Mouse (Mus musculus): ENCODE results near the gene Tor1aip1. TPM values are rescaled to one million over a fixed set of nuclear protein-coding genes. Genes with fewer than 3 reads are reported as not detected.

Gene Tor1aip1
- 37.6 and 41.3 TPM in 2 replicates for polyA plus RNA-seq (2016; fragmentation: Nextera tagmentation; extraction: Ambion mirVana)

GRCm38 (mm10) chr1:156035930-156036737 is at the start of gene Tor1aip1:
Gene Tor1aip1, minus strand, starts transcription at chr1:156036480.
- H3K36me3 ChIP-seq, result peaks cover 22% of the 10 kb centered on the region
- H3K9me3 ChIP-seq, result no peaks in the 10 kb centered on the region
- H3K4me3 ChIP-seq, result peak within 1 kb of the TSS; percentile 79
- ATAC-seq (ENCODE audit: low FRiP score, low read depth), result peak; percentile 92
- peak within 1 kb of the TSS; percentile 88 for H3K9ac ChIP-seq (replicated peaks)
- peaks cover 10% of the 10 kb centered on the region for H3K4me1 ChIP-seq
- peak within 1 kb of the TSS; percentile 70 for H3K4me2 ChIP-seq (replicated peaks)
- under 1% methylated on average over 59 of the region's 59 CpGs for WGBS
- H3K27ac ChIP-seq (replicated peaks), result peak within 1 kb of the TSS; percentile 98
- H3K27me3 ChIP-seq, result no peaks in the 10 kb centered on the region

GRCm38 (mm10) chr1:156085770-156086169 is 49.5 kb upstream of the Tor1aip1 start:
- WGBS, result 58% methylated on average over 5 of the region's 5 CpGs
- H3K4me2 ChIP-seq (replicated peaks), result no peak overlapping the region
- ATAC-seq (ENCODE audit: low FRiP score, low read depth), result peak; percentile 42; the same call in 1 of the 2 replicates

GRCm38 (mm10) chr1:156084603-156085002 is 48.3 kb upstream of the Tor1aip1 start:
- no peaks in the 10 kb centered on the region for H3K4me1 ChIP-seq
- 64% methylated on average over 3 of the region's 3 CpGs for WGBS
- no peak overlapping the region for H3K4me2 ChIP-seq (replicated peaks)
- H3K9me3 ChIP-seq, result no peaks in the 10 kb centered on the region
- no peak overlapping the region for H3K27ac ChIP-seq (replicated peaks)
- no peak overlapping the region for H3K4me3 ChIP-seq
- 0 out of 2 replicates have a peak, but pooled peaks cover 8% of the 10 kb centered on the region for H3K27me3 ChIP-seq
- H3K9ac ChIP-seq (replicated peaks), result no peak overlapping the region
- no peaks in the 10 kb centered on the region for H3K36me3 ChIP-seq
- ATAC-seq (ENCODE audit: low FRiP score, low read depth), result no peak

More at GRCm38 (mm10) chr1:156085770-156086169, 49.5 kb upstream of the Tor1aip1 start:
- H3K9ac ChIP-seq (replicated peaks), result no peak overlapping the region
- no peak overlapping the region for H3K27ac ChIP-seq (replicated peaks)
- H3K27me3 ChIP-seq, result 0 out of 2 replicates have a peak, but pooled peaks cover 8% of the 10 kb centered on the region
- no peaks in the 10 kb centered on the region for H3K36me3 ChIP-seq
- 0 out of 2 replicates have a peak, but pooled peaks cover 7% of the 10 kb centered on the region for H3K4me1 ChIP-seq
- no peak overlapping the region for H3K4me3 ChIP-seq
- H3K9me3 ChIP-seq, result no peaks in the 10 kb centered on the region

GRCm38 (mm10) chr1:156077655-156078054 is 41.4 kb upstream of the Tor1aip1 start:
- Histone ChIP-seq H3K36me3 (no peaks in the 10 kb centered on the region), H3K4me1 (peaks cover 6% of the 10 kb centered on the region), H3K27me3 (no peaks in the 10 kb centered on the region), H3K4me3 (no peak overlapping the region), H3K9ac (replicated peaks) (no peak overlapping the region), H3K4me2 (replicated peaks) (no peak overlapping the region), H3K9me3 (no peaks in the 10 kb centered on the region), H3K27ac (replicated peaks) (no peak overlapping the region)
- 60% methylated on average over 3 of the region's 3 CpGs for WGBS
- no peak for ATAC-seq (ENCODE audit: low FRiP score, low read depth)

GRCm38 (mm10) chr1:156076474-156076873 is 40.2 kb upstream of the Tor1aip1 start:
- no peak overlapping the region for H3K4me3 ChIP-seq
- H3K9me3 ChIP-seq, result no peaks in the 10 kb centered on the region
- no peaks in the 10 kb centered on the region for H3K36me3 ChIP-seq
- H3K4me1 ChIP-seq, result peaks cover 6% of the 10 kb centered on the region
- no peak overlapping the region for H3K27ac ChIP-seq (replicated peaks)
- H3K27me3 ChIP-seq, result no peaks in the 10 kb centered on the region
- no peak overlapping the region for H3K9ac ChIP-seq (replicated peaks)
- ATAC-seq (ENCODE audit: low FRiP score, low read depth), result no peak
- WGBS, result 63% methylated on average over 4 of the region's 4 CpGs
- no peak overlapping the region for H3K4me2 ChIP-seq (replicated peaks)

- Histone ChIP-seq H3K4me3 (no peak overlapping the region), H3K9me3 (no peaks in the 10 kb centered on the region), H3K36me3 (no peaks in the 10 kb centered on the region), H3K27ac (replicated peaks) (no peak overlapping the region), H3K9ac (replicated peaks) (no peak overlapping the region), H3K27me3 (no peaks in the 10 kb centered on the region), H3K4me1 (peaks cover 6% of the 10 kb centered on the region), H3K4me2 (replicated peaks) (no peak overlapping the region)
- no peak for ATAC-seq (ENCODE audit: low FRiP score, low read depth)
- WGBS, result 64% methylated on average over 8 of the region's 8 CpGs
Measured at GRCm38 (mm10) chr1:156074575-156074974, 38.3 kb upstream of the Tor1aip1 start.

GRCm38 (mm10) chr1:156073169-156073821 is 37.0 kb upstream of the Tor1aip1 start:
- 67% methylated on average over 15 of the region's 15 CpGs for WGBS
- Histone ChIP-seq H3K27me3 (no peaks in the 10 kb centered on the region), H3K4me3 (no peak overlapping the region)

GRCm38 (mm10) chr1:156070106-156070505 is 33.8 kb upstream of the Tor1aip1 start:
- Histone ChIP-seq H3K36me3 (peaks cover 20% of the 10 kb centered on the region), H3K4me1 (peaks cover 3% of the 10 kb centered on the region), H3K9ac (replicated peaks) (no peak overlapping the region), H3K9me3 (no peaks in the 10 kb centered on the region), H3K4me2 (replicated peaks) (no peak overlapping the region), H3K27ac (replicated peaks) (no peak overlapping the region), H3K27me3 (no peaks in the 10 kb centered on the region), H3K4me3 (no peak overlapping the region)
- 87% methylated on average over 14 of the region's 14 CpGs for WGBS
- ATAC-seq (ENCODE audit: low FRiP score, low read depth), result no peak

More at GRCm38 (mm10) chr1:156073169-156073821, 37.0 kb upstream of the Tor1aip1 start:
- no peak for ATAC-seq (ENCODE audit: low FRiP score, low read depth)
- Histone ChIP-seq H3K27ac (replicated peaks) (no peak overlapping the region), H3K4me2 (replicated peaks) (no peak overlapping the region), H3K4me1 (peaks cover 6% of the 10 kb centered on the region), H3K9ac (replicated peaks) (no peak overlapping the region), H3K36me3 (no peaks in the 10 kb centered on the region), H3K9me3 (no peaks in the 10 kb centered on the region)

- Histone ChIP-seq H3K4me3 (no peak overlapping the region), H3K9me3 (no peaks in the 10 kb centered on the region), H3K9ac (replicated peaks) (no peak overlapping the region), H3K4me1 (no peaks in the 10 kb centered on the region), H3K27ac (replicated peaks) (no peak overlapping the region), H3K36me3 (peaks cover 52% of the 10 kb centered on the region), H3K27me3 (no peaks in the 10 kb centered on the region), H3K4me2 (replicated peaks) (no peak overlapping the region)
- WGBS, result 69% methylated on average over 3 of the region's 3 CpGs
- ATAC-seq (ENCODE audit: low FRiP score, low read depth), result no peak
Measured at GRCm38 (mm10) chr1:156066133-156066532, 29.9 kb upstream of the Tor1aip1 start.

GRCm38 (mm10) chr1:156062193-156062592 is 25.9 kb upstream of the Tor1aip1 start:
- H3K4me2 ChIP-seq (replicated peaks), result no peak overlapping the region
- peaks cover 60% of the 10 kb centered on the region for H3K36me3 ChIP-seq
- WGBS, result 89% methylated on average over 4 of the region's 4 CpGs
- H3K9me3 ChIP-seq, result no peaks in the 10 kb centered on the region
- no peak overlapping the region for H3K9ac ChIP-seq (replicated peaks)
- no peak overlapping the region for H3K27ac ChIP-seq (replicated peaks)
- no peaks in the 10 kb centered on the region for H3K27me3 ChIP-seq
- no peak overlapping the region for H3K4me3 ChIP-seq
- no peaks in the 10 kb centered on the region for H3K4me1 ChIP-seq
- no peak for ATAC-seq (ENCODE audit: low FRiP score, low read depth)

GRCm38 (mm10) chr1:156058207-156058606 is 21.9 kb upstream of the Tor1aip1 start:
- Histone ChIP-seq H3K27ac (replicated peaks) (no peak overlapping the region), H3K27me3 (no peaks in the 10 kb centered on the region), H3K4me3 (no peak overlapping the region), H3K36me3 (peaks cover 42% of the 10 kb centered on the region), H3K4me2 (replicated peaks) (no peak overlapping the region), H3K9ac (replicated peaks) (no peak overlapping the region), H3K4me1 (no peaks in the 10 kb centered on the region), H3K9me3 (no peaks in the 10 kb centered on the region)
- ATAC-seq (ENCODE audit: low FRiP score, low read depth), result no peak
- 86% methylated on average over 2 of the region's 2 CpGs for WGBS

GRCm38 (mm10) chr1:156046688-156047087 is 10.4 kb upstream of the Tor1aip1 start:
- Histone ChIP-seq H3K27me3 (no peaks in the 10 kb centered on the region), H3K9me3 (no peaks in the 10 kb centered on the region), H3K4me3 (no peak overlapping the region), H3K36me3 (peaks cover 53% of the 10 kb centered on the region), H3K4me2 (replicated peaks) (no peak overlapping the region), H3K9ac (replicated peaks) (no peak overlapping the region), H3K4me1 (peaks cover 12% of the 10 kb centered on the region), H3K27ac (replicated peaks) (no peak overlapping the region)
- no peak for ATAC-seq (ENCODE audit: low FRiP score, low read depth)
- 86% methylated on average over 3 of the region's 3 CpGs for WGBS
